Mouse (Mus musculus): ENCODE measurements around the gene Sptlc3.

Sptlc3 gene

DNA sequence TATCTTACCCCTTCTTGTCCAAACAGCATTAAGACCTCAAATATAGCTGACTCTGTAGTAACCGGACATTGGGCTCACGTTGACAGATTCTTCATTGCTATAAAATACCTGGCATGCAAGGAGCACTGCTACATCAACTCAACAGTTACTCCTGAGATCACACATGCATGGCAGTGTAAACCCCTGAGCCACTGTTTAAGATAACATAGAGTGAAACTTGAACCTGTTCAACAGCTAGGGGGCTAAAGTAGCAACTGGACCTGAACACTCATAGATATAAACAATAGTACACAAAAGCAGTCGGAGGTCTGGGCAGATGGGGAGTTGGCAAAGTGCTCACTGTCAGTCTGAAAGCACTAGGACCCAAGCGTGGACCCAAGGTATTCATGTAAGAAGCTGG lies 140.8 kb downstream of the Sptlc3 start:
- DNase-seq (ENCODE audit: low read depth, low spot score) = no peak

DNA sequence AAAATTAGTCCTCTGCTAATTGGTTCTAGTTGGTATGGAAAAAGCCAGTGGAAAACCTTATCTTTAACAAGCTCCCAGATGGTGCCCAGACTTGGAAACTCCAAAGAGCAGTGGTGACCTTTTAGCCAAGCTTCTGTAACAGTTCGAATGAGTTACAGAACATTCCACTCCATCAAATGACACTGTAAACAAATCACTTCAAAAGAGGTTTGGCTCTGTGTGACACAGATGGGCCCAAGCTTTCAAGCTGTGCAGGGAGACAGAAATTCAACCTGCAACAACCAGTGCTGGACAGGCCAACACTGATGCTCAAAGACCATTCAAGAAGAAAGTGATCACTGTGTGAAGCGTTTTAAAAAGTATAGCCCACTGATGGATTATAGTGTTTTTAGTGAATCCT lies 144.1 kb downstream of the Sptlc3 start:
- peak; percentile 12 for DNase-seq (ENCODE audit: low read depth, low spot score)

DNA sequence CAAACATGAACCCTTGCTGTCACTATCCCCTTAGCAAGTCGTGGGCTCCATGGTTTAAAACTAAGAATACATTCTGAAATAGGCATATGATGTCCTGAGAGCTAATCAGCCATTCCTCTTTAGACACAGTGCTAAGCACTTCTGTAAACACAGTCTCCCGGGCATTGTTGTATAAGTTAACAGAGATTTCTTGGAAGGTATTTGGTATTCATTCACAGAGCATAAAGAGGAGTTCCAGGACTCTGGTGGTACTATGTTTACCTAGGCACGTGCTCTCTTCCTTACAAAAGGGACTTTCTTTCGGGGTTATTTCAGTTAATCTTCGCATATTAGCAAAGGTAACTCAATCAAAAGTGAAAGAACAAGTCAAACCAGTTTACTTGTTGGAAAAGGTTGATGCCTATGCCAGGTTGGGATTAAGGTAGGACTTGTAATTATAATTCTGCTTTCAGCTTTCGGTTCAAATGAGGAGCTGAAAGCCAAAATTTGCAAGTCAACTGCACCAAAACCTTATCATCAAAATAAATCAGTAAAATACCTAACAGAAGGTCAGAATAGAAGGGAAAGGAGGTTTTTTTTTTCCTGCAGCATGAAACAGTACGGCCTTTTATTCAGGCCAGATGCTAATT lies 148.2 kb downstream of the Sptlc3 start:
- no peak for DNase-seq (ENCODE audit: low read depth, low spot score)

DNA sequence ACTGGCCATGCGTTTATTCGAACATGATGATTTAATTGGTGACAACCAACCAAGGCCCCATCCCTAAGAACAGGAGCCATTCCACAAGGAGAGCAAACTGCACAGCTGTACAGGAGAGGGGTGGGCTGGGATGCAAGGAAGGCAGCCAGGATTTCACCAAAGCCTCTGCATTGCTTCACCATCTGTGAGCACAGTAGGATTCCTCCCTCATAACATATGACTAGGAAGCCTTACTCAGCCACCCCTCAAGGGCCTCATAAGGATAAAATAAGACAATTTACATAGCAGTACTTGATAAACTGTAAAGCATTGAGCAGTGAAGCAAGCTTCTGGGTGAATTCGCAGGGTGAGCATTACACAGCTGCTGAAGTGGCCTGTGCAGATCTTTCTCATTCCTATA lies 155.8 kb downstream of the Sptlc3 start:
- no peak for DNase-seq (ENCODE audit: low read depth, low spot score)

DNA sequence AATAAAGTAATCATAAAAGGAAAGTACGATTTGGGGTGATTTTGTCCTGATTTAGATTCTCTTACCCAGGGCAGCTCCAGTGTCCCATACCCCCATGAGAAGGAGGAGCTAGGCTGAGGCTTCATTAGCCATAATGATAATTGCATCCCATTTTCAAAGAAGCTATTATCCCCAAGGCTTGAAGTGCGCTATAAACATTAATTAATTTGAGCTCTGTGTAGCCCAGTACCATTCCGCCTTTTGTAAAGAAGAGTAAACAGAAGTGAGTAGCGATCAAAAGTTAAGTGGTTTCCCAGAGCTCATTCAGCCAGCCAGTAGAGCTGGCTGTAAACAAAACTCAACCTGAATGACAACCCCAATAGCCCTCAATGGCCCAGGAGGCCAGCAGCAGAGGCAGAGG lies 163.0 kb downstream of the Sptlc3 start:
- no peak for DNase-seq (ENCODE audit: low read depth, low spot score)

DNA sequence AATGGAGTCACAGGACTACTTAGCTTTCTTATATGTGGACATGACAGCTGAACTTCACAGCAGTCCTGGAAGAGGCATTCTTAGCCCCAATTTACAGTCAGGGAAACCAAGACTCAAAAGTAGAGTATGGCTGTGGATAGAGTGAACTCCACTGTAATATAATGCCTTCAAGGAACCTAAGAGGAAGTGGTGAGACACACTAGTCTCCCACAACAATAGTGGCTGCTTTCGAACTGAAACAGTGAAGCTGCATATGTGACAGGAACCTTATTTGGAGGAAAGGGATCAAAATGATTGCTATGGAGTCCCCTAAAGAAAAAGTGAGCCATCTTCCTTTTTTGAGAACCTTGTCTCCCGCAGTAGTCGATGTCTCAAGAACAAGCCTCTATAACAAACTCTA lies 178.1 kb downstream of the Sptlc3 start:
- DNase-seq (ENCODE audit: low read depth, low spot score) = no peak

DNA sequence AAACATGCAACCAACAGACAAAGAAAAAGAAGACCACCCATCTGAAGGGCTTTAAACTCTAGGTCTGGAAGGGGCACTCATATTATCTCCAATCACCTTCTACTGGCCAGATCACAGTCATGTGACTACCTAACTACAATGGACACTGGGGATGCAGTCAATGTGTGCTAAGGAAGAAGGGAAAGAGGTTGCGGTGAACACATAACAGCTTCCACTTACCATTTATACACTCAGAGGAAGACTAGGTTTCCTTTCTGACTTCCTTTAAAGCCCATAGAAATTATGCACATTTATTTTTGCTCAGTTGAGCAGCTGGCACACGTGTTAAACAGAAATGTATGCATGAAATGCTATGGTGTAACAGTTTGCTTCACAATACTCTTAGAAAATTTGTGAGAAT lies 178.7 kb downstream of the Sptlc3 start:
- no peak for DNase-seq (ENCODE audit: low read depth, low spot score)

DNA sequence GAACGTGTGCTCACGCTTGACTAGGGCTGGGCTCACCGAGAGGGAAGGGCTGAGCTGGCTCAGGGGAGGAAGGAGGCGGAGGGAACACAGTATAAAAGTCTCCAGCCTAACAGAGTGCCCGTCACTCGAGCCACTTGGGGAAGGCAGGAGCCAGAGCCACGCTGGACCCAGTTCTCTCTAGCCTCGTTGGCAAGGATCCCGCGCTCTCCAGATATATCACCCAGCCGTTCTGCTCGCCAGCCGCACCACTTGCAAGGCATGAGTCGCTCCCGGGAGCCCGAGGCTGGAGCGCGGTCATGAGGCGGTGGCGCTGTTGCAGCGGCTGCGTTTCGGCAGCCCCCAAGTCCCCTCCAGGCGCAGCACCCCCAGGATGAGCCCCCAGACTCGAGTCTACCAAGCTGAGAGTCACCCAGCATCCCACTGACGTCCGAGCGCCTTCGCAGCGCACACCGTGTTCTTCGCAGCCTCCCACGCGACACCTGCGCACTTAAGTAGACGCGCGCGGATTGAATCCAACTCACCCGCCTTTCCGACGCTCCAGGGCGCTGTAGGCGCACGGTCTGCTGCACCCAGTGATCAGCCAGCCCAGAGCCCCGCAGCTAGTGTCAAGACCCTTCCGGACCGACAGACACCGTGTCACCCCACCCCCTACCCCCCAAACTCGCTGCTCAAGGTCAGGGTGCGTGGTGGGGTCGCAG lies 183.5 kb downstream of the Sptlc3 start:
- DNase-seq (ENCODE audit: low read depth, low spot score) = no peak

DNA sequence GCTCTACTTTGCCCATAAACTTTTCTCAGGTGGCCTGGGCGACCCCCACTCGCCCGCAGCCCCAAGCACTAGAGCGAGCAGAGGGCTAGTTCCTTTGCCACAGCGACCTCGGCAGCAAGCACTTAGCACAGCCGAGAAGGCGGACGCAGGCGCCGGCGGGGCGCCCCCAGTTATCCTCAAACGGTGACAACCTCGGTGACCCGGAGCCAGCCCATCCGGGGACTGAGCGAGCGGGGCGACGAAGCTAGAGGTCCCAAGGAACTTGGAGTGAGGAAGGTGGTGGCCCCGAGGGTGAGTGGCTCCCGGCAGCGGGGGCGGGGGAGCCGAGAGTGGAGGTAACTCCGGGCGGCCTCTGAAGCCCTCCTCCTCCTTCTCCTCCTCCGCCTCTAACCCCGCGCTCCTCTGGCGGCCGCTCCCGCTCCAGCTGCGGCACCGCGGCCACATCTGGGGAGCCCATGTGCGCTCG lies 184.1 kb downstream of the Sptlc3 start, which contains the start of gene Ism1:
TSS of gene Ism1 (plus strand) at position 370 of the 466 bp plus-strand sequence.
- DNase-seq (ENCODE audit: low read depth, low spot score) = no peak

DNA sequence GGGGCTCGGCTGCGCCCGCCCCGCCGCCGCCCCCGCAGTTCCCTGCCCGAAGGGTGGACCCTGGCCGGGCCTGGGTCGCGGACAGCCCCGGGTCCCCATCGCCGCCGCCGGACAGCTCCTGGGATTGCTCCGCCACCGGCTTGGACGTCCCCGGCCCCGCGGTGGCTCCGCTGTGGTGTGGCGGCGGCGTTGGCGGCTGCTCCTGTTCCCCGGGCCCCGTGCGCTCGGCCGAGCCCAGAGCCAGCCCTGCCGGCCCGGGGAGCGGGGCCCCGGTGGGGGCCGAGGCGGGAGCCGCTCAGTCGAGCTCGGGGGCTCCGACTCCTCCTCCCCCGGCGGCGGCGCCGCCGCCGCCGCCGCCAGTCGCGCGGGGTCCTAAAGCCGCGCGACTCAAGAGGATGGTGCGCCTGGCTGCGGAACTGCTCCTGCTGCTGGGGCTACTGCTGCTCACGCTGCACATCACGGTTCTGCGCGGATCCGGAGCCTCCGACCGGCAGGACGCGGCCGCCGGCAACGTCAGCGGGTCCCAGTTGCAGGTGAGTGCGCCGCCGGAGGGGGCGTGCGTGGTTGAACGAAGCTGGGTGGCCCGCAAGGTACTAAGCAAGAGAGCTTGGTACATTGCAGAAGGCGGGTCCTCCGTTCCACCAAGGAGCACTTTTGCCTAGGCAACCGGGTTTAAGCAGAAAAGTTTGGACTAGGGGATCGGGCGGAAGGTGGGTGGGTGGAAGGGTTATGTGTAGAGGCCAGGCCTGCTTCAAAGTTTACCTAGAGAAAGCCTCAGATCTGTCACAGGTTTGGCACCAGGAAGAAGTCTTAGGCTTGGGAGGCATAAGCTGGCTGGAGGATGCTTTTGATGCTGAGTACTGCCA lies 184.8 kb downstream of the Sptlc3 start:
- DNase-seq (ENCODE audit: low read depth, low spot score) = no peak

DNA sequence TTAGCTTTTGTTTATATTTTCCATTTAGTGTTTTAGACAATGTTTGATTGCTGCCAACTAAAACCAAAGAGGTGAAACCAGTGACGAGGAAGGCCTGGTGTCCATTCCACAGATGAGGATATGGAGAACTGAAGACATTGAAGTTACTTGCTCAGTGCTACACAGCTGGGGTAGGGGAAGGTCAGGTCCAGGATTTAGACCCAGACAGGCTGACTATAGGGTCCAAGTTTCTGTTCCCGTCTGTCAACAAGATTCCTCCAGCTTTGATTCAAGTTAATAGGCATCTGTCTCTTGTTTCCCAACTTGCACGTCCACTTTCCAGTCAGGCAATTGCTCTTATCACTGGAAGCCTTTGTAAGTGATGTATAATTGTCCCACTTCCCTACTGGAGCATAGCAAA lies 188.8 kb downstream of the Sptlc3 start:
- DNase-seq (ENCODE audit: low read depth, low spot score) = no peak

Measured in 3T3-L1 (cell line).